ENCODE assay signal across 17 mouse cellular contexts in genomic region chr1:119221901-119222300, GRCm38 (mm10).
"Had no signal": no experiment of that assay in that cellular context is flagged by ENCODE, and none has a peak within 500 bp of the region (broad histone marks: within the 10 kb centered on the region; RNA-seq: fewer than 3 reads in every experiment).

No protein-coding gene starts in this region.

- H3K36me3 ChIP-seq: limb, embryonic 12.5 days; liver, embryonic 13.5 days; lung, embryonic 15.5 days; midbrain, embryonic 12.5 days; neural tube, embryonic 13.5 days had no signal

- DNase-seq: kidney, adult 8-10 months; kidney, postnatal 25 days; liver; liver, embryonic 13.5 days; liver, postnatal 0 days; lung, postnatal 14 days; retina, postnatal 1 day; thymus, adult 2 months; thymus, postnatal 25 days had no signal

- H3K4me1 ChIP-seq: limb, embryonic 12.5 days; lung, embryonic 15.5 days; megakaryocyte, embryonic 14.5 days; midbrain, embryonic 12.5 days; neural tube, embryonic 13.5 days had no signal

- H3K9me3 ChIP-seq: limb, embryonic 12.5 days; liver, embryonic 13.5 days; lung, embryonic 15.5 days; midbrain, embryonic 12.5 days; neural tube, embryonic 13.5 days had no signal

- ATAC-seq: intestine, postnatal 0 days; liver, postnatal 0 days; midbrain, embryonic 16.5 days had no signal

- H3K27me3 ChIP-seq: limb, embryonic 12.5 days; liver, embryonic 13.5 days; lung, embryonic 15.5 days; megakaryocyte, embryonic 14.5 days; midbrain, embryonic 12.5 days; neural tube, embryonic 13.5 days had no signal

- H3K4me3 ChIP-seq: limb, embryonic 12.5 days; liver, embryonic 13.5 days; lung, embryonic 15.5 days; megakaryocyte, embryonic 14.5 days; midbrain, embryonic 12.5 days; neural tube, embryonic 13.5 days had no signal

- H3K27ac ChIP-seq: limb, embryonic 12.5 days; liver, embryonic 13.5 days; lung, embryonic 15.5 days; macrophage; midbrain, embryonic 12.5 days; neural tube, embryonic 13.5 days had no signal

- H3K9ac ChIP-seq: limb, embryonic 12.5 days; liver, embryonic 13.5 days; liver, postnatal 0 days; lung, embryonic 15.5 days; midbrain, embryonic 12.5 days; neural tube, embryonic 13.5 days had no signal

- H3K4me2 ChIP-seq: limb, embryonic 12.5 days; liver, embryonic 13.5 days; lung, embryonic 15.5 days; midbrain, embryonic 12.5 days; neural tube, embryonic 13.5 days had no signal
